Mouse (Mus musculus): ENCODE data around the gene Emilin3.
"Not testable (repeated sequence)": the region's sequence is repeated elsewhere in the genome, so short reads cannot be mapped to it uniquely, and the experiment has no call there.

The Emilin3 gene

GRCm38 (mm10) chr2:160912231-160912671 is at the start of gene Emilin3:
TSS of gene Emilin3 (minus strand) at chr2:160912328.
- in situ Hi-C loops (cut with MboI, MseI), result no loop called here

GRCm38 (mm10) chr2:160960956-160961646 is 49.0 kb upstream of the Emilin3 start:
- in situ Hi-C loops (cut with MboI, MseI), result no loop called here

- in situ Hi-C loops (cut with MboI, MseI), result no loop called here
Observed at GRCm38 (mm10) chr2:160959901-160960300, 47.8 kb upstream of the Emilin3 start.

- in situ Hi-C loops (cut with MboI, MseI), result no loop called here
Observed at GRCm38 (mm10) chr2:160958737-160959136, 46.6 kb upstream of the Emilin3 start.

GRCm38 (mm10) chr2:160957801-160958200 is 45.7 kb upstream of the Emilin3 start:
- in situ Hi-C loops (cut with MboI, MseI), result not testable (repeated sequence)

- in situ Hi-C loops (cut with MboI, MseI), result not testable (repeated sequence)
Observed at GRCm38 (mm10) chr2:160957307-160957706, 45.2 kb upstream of the Emilin3 start.

- in situ Hi-C loops (cut with MboI, MseI), result no loop called here
Observed at GRCm38 (mm10) chr2:160955331-160955730, 43.2 kb upstream of the Emilin3 start.

GRCm38 (mm10) chr2:160954541-160954940 is 42.4 kb upstream of the Emilin3 start:
- in situ Hi-C loops (cut with MboI, MseI), result no loop called here

GRCm38 (mm10) chr2:160953131-160953873 is 41.2 kb upstream of the Emilin3 start:
- in situ Hi-C loops (cut with MboI, MseI), result no loop called here

- in situ Hi-C loops (cut with MboI, MseI), result no loop called here
Observed at GRCm38 (mm10) chr2:160951595-160951994, 39.5 kb upstream of the Emilin3 start.

- in situ Hi-C loops (cut with MboI, MseI), result no loop called here
Observed at GRCm38 (mm10) chr2:160942443-160942842, 30.3 kb upstream of the Emilin3 start.

- in situ Hi-C loops (cut with MboI, MseI), result no loop called here
Observed at GRCm38 (mm10) chr2:160940930-160941709, 29.0 kb upstream of the Emilin3 start.

- in situ Hi-C loops (cut with MboI, MseI), result loop anchor here (10.0 kb wide), 1 partner anchor 1730 kb away; the partner anchor contains the start of gene Ptprt
Observed at GRCm38 (mm10) chr2:160934451-160934850, 22.3 kb upstream of the Emilin3 start.

GRCm38 (mm10) chr2:160933890-160934289 is 21.8 kb upstream of the Emilin3 start:
- in situ Hi-C loops (cut with MboI, MseI), result loop anchor here (10.0 kb wide), 1 partner anchor 1731 kb away; the partner anchor contains the start of gene Ptprt

GRCm38 (mm10) chr2:160932981-160933380 is 20.9 kb upstream of the Emilin3 start:
- in situ Hi-C loops (cut with MboI, MseI), result loop anchor here (10.0 kb wide), 1 partner anchor 1732 kb away; the partner anchor contains the start of gene Ptprt

- in situ Hi-C loops (cut with MboI, MseI), result loop anchor here (10.0 kb wide), 1 partner anchor 1732 kb away; the partner anchor contains the start of gene Ptprt
Observed at GRCm38 (mm10) chr2:160932325-160932724, 20.2 kb upstream of the Emilin3 start.

GRCm38 (mm10) chr2:160931378-160931777 is 19.2 kb upstream of the Emilin3 start:
- in situ Hi-C loops (cut with MboI, MseI), result loop anchor here (10.0 kb wide), 1 partner anchor 1733 kb away; the partner anchor contains the start of gene Ptprt

- in situ Hi-C loops (cut with MboI, MseI), result no loop called here
Observed at GRCm38 (mm10) chr2:160925203-160925602, 13.1 kb upstream of the Emilin3 start.

- in situ Hi-C loops (cut with MboI, MseI), result no loop called here
Observed at GRCm38 (mm10) chr2:160921285-160921684, 9.2 kb upstream of the Emilin3 start.

- in situ Hi-C loops (cut with MboI, MseI), result no loop called here
Observed at GRCm38 (mm10) chr2:160918930-160919215, 6.7 kb upstream of the Emilin3 start.

- in situ Hi-C loops (cut with MboI, MseI), result no loop called here
Observed at GRCm38 (mm10) chr2:160918154-160918929, 6.2 kb upstream of the Emilin3 start.

Data from T-helper 2 cell (primary cell).